Mouse (Mus musculus) embryo, embryonic 9.5 days (tissue): ENCODE data around the gene Zcchc2.

Experiments
- DNase-seq: peaks from one replicate; pipeline ENCODE4 v3.0.0-alpha.2; 2017; ENCODE audit errors: extremely low spot score

Zcchc2 gene

GRCm38 (mm10) chr1:105988903-105989639, 1.1 kb upstream of the Zcchc2 start:
- no peak for DNase-seq

- no peak for DNase-seq
Measured at GRCm38 (mm10) chr1:105989640-105989984, 594 bp upstream of the Zcchc2 start.

GRCm38 (mm10) chr1:105990911-105991761, 930 bp downstream of the Zcchc2 start:
- DNase-seq = peak; percentile 66

GRCm38 (mm10) chr1:105991931-105992837, 2.0 kb downstream of the Zcchc2 start:
- peak; percentile 17 for DNase-seq

GRCm38 (mm10) chr1:105993196-105993595, 3.0 kb downstream of the Zcchc2 start:
- no peak for DNase-seq

GRCm38 (mm10) chr1:105993601-105994209, 3.5 kb downstream of the Zcchc2 start:
- peak; percentile 89 for DNase-seq

- DNase-seq = no peak
Measured at GRCm38 (mm10) chr1:105995966-105996365, 5.8 kb downstream of the Zcchc2 start.

GRCm38 (mm10) chr1:105997282-105997681, 7.1 kb downstream of the Zcchc2 start:
- no peak for DNase-seq

- no peak for DNase-seq
Measured at GRCm38 (mm10) chr1:105999802-106000201, 9.6 kb downstream of the Zcchc2 start.

GRCm38 (mm10) chr1:106007581-106007980, 17.4 kb downstream of the Zcchc2 start:
- no peak for DNase-seq

GRCm38 (mm10) chr1:106011097-106011496, 20.9 kb downstream of the Zcchc2 start:
- no peak for DNase-seq

- no peak for DNase-seq
Measured at GRCm38 (mm10) chr1:106013759-106014158, 23.6 kb downstream of the Zcchc2 start.

GRCm38 (mm10) chr1:106016262-106016661, 26.1 kb downstream of the Zcchc2 start:
- no peak for DNase-seq

- no peak for DNase-seq
Measured at GRCm38 (mm10) chr1:106019854-106020253, 29.6 kb downstream of the Zcchc2 start.

- no peak for DNase-seq
Measured at GRCm38 (mm10) chr1:106022998-106023397, 32.8 kb downstream of the Zcchc2 start.

- DNase-seq = no peak
Measured at GRCm38 (mm10) chr1:106024254-106024653, 34.0 kb downstream of the Zcchc2 start.

- DNase-seq = no peak
Measured at GRCm38 (mm10) chr1:106024778-106025177, 34.6 kb downstream of the Zcchc2 start.

GRCm38 (mm10) chr1:106029769-106030168, 39.6 kb downstream of the Zcchc2 start:
- no peak for DNase-seq

GRCm38 (mm10) chr1:106030331-106030730, 40.1 kb downstream of the Zcchc2 start:
- DNase-seq = no peak

GRCm38 (mm10) chr1:106030886-106031285, 40.7 kb downstream of the Zcchc2 start:
- no peak for DNase-seq

GRCm38 (mm10) chr1:106031908-106032307, 41.7 kb downstream of the Zcchc2 start:
- no peak for DNase-seq

- DNase-seq = no peak
Measured at GRCm38 (mm10) chr1:106034776-106035175, 44.6 kb downstream of the Zcchc2 start.
